Mouse (Mus musculus) adrenal gland (tissue): ENCODE measurements at regions not wholly inside any gene's neighbourhood (a gene's known extent, or its start where the extent isn't known, plus 50 kb on each side); places are given as distances from the start of the nearest gene placed in this dataset.

Source experiments
- intact Hi-C: fragments of 180-260 bp; cut with DNase I; formaldehyde crosslinking; loops from one replicate; pipeline ENCODE4 v1.15.1; 2025

- intact Hi-C loops, result loop anchor here (5.0 to 10.0 kb wide), 2 partner anchors 442 to 515 kb away; partner anchors contain the start of gene Efnb2
Observed at GRCm38 (mm10) chr8:8219701-8220394, 441.2 kb downstream of the Efnb2 start.

GRCm38 (mm10) chr8:8193036-8193435 is 468.0 kb downstream of the Efnb2 start:
- intact Hi-C loops, result no loop called here

GRCm38 (mm10) chr8:8186046-8186445 is 475.0 kb downstream of the Efnb2 start:
- intact Hi-C loops, result no loop called here

GRCm38 (mm10) chr8:8183233-8183622 is 477.8 kb downstream of the Efnb2 start:
- intact Hi-C loops, result no loop called here

- intact Hi-C loops, result no loop called here
Observed at GRCm38 (mm10) chr8:8182616-8183232, 478.3 kb downstream of the Efnb2 start.

- intact Hi-C loops, result no loop called here
Observed at GRCm38 (mm10) chr8:8182108-8182507, 478.9 kb downstream of the Efnb2 start.

- intact Hi-C loops, result no loop called here
Observed at GRCm38 (mm10) chr8:8174286-8174685, 486.8 kb downstream of the Efnb2 start.

- intact Hi-C loops, result no loop called here
Observed at GRCm38 (mm10) chr8:8168674-8169073, 492.4 kb downstream of the Efnb2 start.

- intact Hi-C loops, result no loop called here
Observed at GRCm38 (mm10) chr8:8168250-8168649, 492.8 kb downstream of the Efnb2 start.

- intact Hi-C loops, result no loop called here
Observed at GRCm38 (mm10) chr8:8147527-8147926, 513.5 kb downstream of the Efnb2 start.

- intact Hi-C loops, result no loop called here
Observed at GRCm38 (mm10) chr8:8142933-8143495, 518.0 kb downstream of the Efnb2 start.

GRCm38 (mm10) chr8:8142461-8142860 is 518.6 kb downstream of the Efnb2 start:
- intact Hi-C loops, result no loop called here

GRCm38 (mm10) chr8:8139720-8140119 is 521.3 kb downstream of the Efnb2 start:
- intact Hi-C loops, result no loop called here

- intact Hi-C loops, result no loop called here
Observed at GRCm38 (mm10) chr8:8133001-8133785, 527.8 kb downstream of the Efnb2 start.

- intact Hi-C loops, result no loop called here
Observed at GRCm38 (mm10) chr8:8131961-8132376, 529.1 kb downstream of the Efnb2 start.

GRCm38 (mm10) chr8:8130806-8131205 is 530.2 kb downstream of the Efnb2 start:
- intact Hi-C loops, result no loop called here

- intact Hi-C loops, result no loop called here
Observed at GRCm38 (mm10) chr8:8115595-8116429, 545.2 kb downstream of the Efnb2 start.

GRCm38 (mm10) chr8:8114604-8115003 is 546.4 kb downstream of the Efnb2 start:
- intact Hi-C loops, result no loop called here

- intact Hi-C loops, result no loop called here
Observed at GRCm38 (mm10) chr8:8109785-8110350, 551.2 kb downstream of the Efnb2 start.

- intact Hi-C loops, result no loop called here
Observed at GRCm38 (mm10) chr8:8103492-8103891, 557.5 kb downstream of the Efnb2 start.
